Mouse (Mus musculus): ENCODE measurements around the gene Enpp3.

DNA sequence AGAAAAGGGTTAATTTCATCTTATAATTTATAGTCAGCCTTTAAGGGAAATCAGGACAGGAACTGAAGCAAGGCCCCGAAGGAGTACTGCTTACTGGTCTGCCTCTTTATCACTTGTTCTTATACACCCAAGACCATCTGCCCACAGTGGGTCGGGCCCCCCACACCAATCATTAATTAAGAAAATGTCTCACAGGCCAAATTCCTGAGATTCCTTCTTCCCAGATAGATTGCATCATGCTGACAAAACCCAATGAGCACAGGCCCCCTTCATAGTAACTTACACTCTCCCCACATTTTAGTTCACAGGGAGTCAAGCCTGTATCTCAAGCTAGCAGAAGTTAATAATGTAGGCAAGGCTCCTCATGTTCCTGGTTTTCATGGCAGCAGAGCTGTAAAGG lies 625 bp downstream of the Enpp3 start:
- TF ChIP-seq CTCF (conservative IDR thresholded peaks at IDR 0.05; ENCODE audit: low read length) (no peak), POU5F1 (IDR thresholded peaks at IDR 0.05; ENCODE audit: borderline replicate concordance, low read length) (no peak)
